Mouse (Mus musculus) brain, embryonic 14.5 days (tissue): ENCODE measurements around the gene Ilvbl. TPM values are rescaled to one million over a fixed set of nuclear protein-coding genes. Genes with fewer than 3 reads are reported as not detected.
"Not testable (repeated sequence)": the region's sequence is repeated elsewhere in the genome, so short reads cannot be mapped to it uniquely, and the experiment has no call there.

ENCODE experiments used
- DNase-seq: peaks from one replicate; pipeline ENCODE4 v3.0.0-alpha.2; 2011; ENCODE audit warnings: low read depth
- CTCF ChIP-seq: fragments of 200-500 bp; IDR thresholded peaks from 2 replicates; pipeline ENCODE4 v1.5.1; 2012; ENCODE audit warnings: inconsistent platforms, mild to moderate bottlenecking, moderate library complexity, borderline replicate concordance; ENCODE audit not compliant: insufficient read depth, insufficient read length; ENCODE audit errors: extremely low read depth
- POLR2A ChIP-seq: fragments of 200-500 bp; IDR thresholded peaks from 2 replicates; pipeline ENCODE4 v1.6.1; 2012; ENCODE audit warnings: mild to moderate bottlenecking, inconsistent platforms, borderline replicate concordance; ENCODE audit not compliant: poor library complexity, insufficient read depth, insufficient read length, severe bottlenecking; ENCODE audit errors: extremely low read depth
- polyA plus RNA-seq: library from polyadenylated mRNA; depleted of rRNA; stranded (reverse); fragments of >200 nt; gene quantifications from 2 replicates; pipeline ENCODE4 v1.2.3, GENCODE M21; 2012; rRNA removed

Ilvbl gene
- polyA plus RNA-seq, 1 experiment = 45.2 TPM

DNA sequence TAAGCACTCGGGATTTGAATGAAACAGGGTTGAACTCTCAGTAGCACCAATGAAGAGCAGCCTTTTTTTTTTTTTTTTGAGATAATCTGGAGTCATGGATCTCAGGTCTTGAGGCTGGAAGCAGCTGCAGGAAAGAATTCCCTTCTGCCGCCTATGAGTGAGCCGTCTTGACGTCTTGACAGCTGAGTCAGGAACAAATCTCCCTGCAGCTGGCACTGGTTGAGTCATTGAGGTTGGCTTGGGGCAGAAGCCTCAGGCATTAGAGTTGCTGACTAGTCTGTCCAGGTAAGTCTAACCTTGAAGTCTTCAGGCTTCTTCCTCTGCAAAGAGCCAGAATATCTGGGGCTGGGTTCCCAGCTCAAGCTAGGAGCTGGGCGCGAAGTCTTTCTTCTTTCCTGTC lies 20.0 kb downstream of the Ilvbl start:
- DNase-seq = no peak
- TF ChIP-seq CTCF (no peak), POLR2A (no peak)

DNA sequence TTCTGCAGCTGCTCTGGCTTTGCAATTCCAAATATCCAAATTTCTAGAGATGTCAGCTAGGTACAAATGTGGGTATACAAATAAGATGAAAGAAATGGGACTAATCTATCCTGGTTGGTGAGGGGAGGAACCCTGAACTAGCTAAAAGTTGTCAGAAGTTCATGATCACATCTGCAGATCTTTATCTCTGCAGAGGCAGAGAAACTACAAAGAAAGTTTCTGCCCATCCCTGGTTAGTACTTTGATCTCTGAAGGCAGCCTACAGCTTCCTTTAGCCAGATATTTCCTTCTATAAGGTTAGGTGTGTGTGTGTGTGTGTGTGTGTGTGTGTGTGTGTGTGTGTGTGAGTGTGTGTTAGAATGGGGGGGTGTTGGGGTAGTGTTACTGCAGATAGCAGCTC lies 20.4 kb downstream of the Ilvbl start:
- no peak for DNase-seq
- TF ChIP-seq POLR2A = no peak
- no peak for TF ChIP-seq CTCF

DNA sequence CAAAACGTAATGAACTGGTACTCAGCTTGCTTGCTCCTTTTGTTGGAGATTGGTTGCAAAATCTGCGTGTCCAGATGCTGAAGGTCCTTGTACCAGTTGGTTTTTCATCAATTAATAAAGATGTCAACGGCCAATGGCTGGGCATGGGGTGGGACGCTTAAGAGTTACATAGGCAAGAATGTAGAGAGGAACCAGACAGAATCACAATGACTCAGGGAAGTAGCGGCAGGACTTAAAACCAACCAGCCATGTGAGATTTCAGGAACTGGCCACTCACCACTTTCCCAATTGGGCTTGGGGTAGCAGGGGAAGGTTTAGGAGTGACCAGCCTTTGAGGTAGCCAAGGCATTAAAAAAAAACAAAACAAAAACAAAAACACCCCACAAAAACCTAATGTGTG lies 25.7 kb downstream of the Ilvbl start:
- no peak for TF ChIP-seq POLR2A
- TF ChIP-seq CTCF = no peak
- no peak for DNase-seq

DNA sequence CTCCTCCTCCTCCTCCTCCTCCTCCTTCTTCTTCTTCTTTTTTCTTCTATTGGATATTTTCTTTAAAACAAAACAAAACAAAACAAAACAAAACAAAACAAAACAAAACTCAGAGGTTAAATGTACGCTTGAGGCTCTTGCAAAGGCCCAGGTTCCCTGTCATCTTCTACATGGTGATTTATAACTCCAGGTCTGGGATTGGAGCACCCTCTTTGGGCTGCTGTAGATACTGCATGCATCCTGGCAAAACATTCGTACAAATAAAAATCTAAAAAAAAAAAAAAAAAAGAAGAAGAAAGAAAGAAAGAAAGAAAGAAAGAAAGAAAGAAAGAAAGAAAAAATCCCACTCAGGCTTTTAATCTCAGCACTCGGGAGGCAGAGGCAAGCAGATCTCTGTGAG lies 30.9 kb downstream of the Ilvbl start:
- peak; percentile 47; the same call in 1 of the 2 replicates for TF ChIP-seq CTCF
- no peak for TF ChIP-seq POLR2A
- peak; percentile 63 for DNase-seq

DNA sequence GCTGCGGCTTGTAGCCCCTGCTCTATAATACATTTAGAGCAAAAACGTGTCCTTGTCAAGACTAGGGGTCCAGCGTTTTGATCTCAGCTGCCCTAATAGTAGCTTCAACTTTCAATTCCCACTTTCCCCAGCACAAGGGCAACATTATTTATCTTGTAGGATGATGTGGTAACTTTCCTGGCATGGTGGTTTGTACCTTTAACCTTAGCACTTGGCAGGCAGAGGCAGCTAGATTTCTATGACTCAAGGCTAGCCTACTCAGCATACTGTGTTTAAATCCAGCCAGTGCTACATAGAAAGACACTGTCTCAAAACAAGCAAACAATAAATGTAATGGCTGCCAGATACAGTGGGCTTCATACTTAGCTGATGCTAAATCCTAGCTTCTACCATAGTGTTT lies 33.5 kb downstream of the Ilvbl start:
- no peak for TF ChIP-seq POLR2A
- no peak for TF ChIP-seq CTCF
- no peak for DNase-seq

DNA sequence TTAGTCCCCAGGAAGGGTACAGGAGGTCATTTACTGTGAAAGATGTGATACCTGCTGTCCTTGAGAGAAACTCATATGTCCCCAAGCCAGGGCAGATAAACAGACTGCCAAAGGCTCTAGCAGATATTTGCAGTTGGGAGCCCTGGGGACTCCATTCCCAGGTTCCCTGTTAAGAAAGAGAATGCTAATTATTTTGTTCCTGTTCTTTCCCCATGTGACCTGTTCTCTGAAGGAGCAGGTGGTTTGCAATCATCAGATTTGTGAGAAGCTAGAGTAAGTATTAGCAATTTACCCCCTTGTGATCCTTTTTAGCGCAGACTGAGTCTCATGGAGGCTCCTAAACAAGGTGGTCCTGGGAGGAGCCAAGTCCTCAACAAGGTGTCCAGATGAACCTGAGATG lies 43.8 kb downstream of the Ilvbl start, which contains the start of gene Olfr1357:
Gene Olfr1357 (minus strand): TSS at position 101 of the 400 bp plus-strand sequence.
- no peak for DNase-seq
- TF ChIP-seq CTCF = no peak
- no peak for TF ChIP-seq POLR2A

DNA sequence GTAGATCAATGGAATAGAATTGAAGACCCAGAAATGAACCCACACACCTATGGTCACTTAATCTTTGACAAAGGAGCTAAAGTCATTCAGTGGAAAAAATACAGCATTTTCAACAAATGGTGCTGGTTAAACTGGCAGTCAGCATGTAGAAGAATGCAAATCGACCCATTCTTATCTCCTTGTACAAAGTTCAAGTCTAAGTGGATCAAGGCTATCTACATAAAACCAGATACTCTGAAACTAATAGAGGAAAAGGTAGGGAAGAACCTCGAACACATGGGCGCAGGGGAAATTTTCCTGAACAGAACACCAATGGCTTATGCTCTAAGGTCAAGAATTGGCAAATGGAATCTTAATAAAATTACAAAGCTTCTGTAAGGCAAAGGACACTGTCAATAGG lies 49.0 kb downstream of the Ilvbl start:
- DNase-seq = not testable (repeated sequence)

DNA sequence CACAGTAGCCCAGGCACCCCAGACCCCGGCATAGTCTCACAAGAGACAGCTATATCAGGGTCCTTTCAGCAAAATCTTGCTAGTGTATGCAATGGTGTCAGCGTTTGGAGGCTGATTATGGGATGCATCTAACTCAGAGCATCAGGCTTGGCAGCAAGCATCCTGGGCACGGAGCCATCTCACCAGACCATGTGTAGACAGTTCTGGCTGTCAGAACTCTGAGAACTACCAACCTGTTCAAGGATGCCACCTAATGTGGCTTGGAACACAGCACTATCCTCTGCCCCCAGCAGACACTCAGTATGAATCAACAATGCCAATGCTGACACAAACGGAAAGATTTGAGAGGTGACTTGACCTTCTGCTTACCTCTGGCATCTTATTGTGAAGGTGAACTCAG lies 56.0 kb downstream of the Ilvbl start:
- DNase-seq = peak; percentile 67
- TF ChIP-seq CTCF (no peak), POLR2A (no peak)

DNA sequence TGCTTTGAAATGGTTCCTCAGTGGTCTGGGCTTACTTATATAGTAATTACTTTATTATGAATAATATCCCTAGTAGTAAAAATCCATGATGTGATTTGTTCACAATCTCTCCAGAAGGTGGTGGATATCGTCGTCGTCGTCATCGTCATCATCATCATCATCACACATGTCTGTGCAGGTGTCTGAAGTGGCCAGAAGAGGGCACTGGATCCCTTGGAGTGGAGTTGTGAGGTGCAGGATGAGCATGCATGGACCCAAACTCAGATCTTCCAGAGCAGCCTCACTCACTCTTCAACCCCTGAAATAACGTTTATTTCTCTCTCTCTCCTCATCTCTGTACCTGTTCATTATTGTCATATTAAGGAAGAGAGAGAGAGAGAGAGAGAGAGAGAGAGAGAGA lies 58.2 kb downstream of the Ilvbl start:
- no peak for TF ChIP-seq POLR2A
- peak; percentile 78 for TF ChIP-seq CTCF
- peak; percentile 80 for DNase-seq

Other genes with a start within 250 kb of the Ilvbl start
- gene Agpat3, start 221.9 kb upstream of the Ilvbl start, polyA plus RNA-seq = 95.2 and 97.6 TPM in 2 replicates
- gene Rrp1, start 161.3 kb upstream of the Ilvbl start, polyA plus RNA-seq = 211 and 385 TPM in 2 replicates
- 53.5 and 72.9 TPM in 2 replicates for gene Cstb, start 148.7 kb upstream of the Ilvbl start, polyA plus RNA-seq
- gene Pdxk, start 109.4 kb upstream of the Ilvbl start, polyA plus RNA-seq = 13.8 and 26.2 TPM in 2 replicates
- 0.08 TPM in 1 of 2 replicates, not detected in the other for gene Olfr1358, start 56.9 kb upstream of the Ilvbl start, polyA plus RNA-seq
- gene Syde1, start 17.6 kb downstream of the Ilvbl start, polyA plus RNA-seq = 9.1 and 9.5 TPM in 2 replicates
- not detected in 2 replicates for gene Olfr1357, start 43.7 kb downstream of the Ilvbl start, polyA plus RNA-seq
- gene Casp14, start 143.9 kb downstream of the Ilvbl start, polyA plus RNA-seq = 0.03 and 0.10 TPM in 2 replicates
- 0.14 TPM in 1 of 2 replicates, not detected in the other for gene Ccdc105, start 178.7 kb downstream of the Ilvbl start, polyA plus RNA-seq
- 12.9 and 18.2 TPM in 2 replicates for gene Slc1a6, start 206.2 kb downstream of the Ilvbl start, polyA plus RNA-seq